Mouse (Mus musculus): ENCODE measurements around the gene Prim1. TPM values are rescaled to one million over a fixed set of nuclear protein-coding genes. Genes with fewer than 3 reads are reported as not detected.

Gene Prim1
- polyA plus RNA-seq, 1 experiment from 2014 or later, result 87.0 TPM

- Histone ChIP-seq H3K9me3 (replicated peaks) (no peaks in the 10 kb centered on the region; the same call in 1 of the 2 replicates), H3K4me3 (replicated peaks) (no peak overlapping the region), H3K27ac (no peak overlapping the region), H3K27me3 (no peaks in the 10 kb centered on the region), H3K9ac (no peak overlapping the region), H3K4me2 (no peak overlapping the region), H3K36me3 (no peaks in the 10 kb centered on the region), H3K4me1 (replicated peaks) (no peaks in the 10 kb centered on the region)
- DNase-seq (no peak), ATAC-seq (ENCODE audit: low read depth) (no peak)
- WGBS (ENCODE audit: insufficient replicate concordance), result 46% methylated on average over 3 of the region's 3 CpGs
Observed at GRCm38 (mm10) chr10:128003281-128003801, 11.6 kb upstream of the Prim1 start.

DNA sequence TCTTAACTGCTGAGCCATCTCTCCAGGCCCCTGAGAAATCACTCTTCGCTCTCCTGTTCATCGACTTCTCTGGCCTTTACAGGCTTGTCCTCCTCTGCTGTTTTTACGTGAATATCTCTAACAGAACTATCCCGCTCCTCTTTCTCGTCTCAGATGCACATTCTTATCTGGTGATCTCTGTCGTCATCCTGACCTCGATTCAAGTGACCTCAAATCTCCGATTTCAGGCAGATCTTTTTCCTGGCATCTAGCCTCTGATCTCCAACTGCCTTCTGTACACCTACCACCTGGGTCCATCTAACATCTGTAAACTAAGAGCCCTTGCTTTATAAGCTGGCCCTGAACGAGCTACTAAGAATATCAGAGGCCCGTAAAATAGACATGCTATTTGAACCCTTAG, 10.1 kb upstream of the Prim1 start:
- no peak for DNase-seq
- ATAC-seq (ENCODE audit: low read depth), result no peak
- H3K9ac ChIP-seq, result no peak overlapping the region
- 56% methylated on average over 10 of the region's 10 CpGs for WGBS (ENCODE audit: insufficient replicate concordance)
- H3K4me3 ChIP-seq (replicated peaks), result no peak overlapping the region
- no peaks in the 10 kb centered on the region for H3K36me3 ChIP-seq
- no peaks in the 10 kb centered on the region for H3K9me3 ChIP-seq (replicated peaks)
- no peaks in the 10 kb centered on the region for H3K27me3 ChIP-seq
- H3K4me2 ChIP-seq, result no peak overlapping the region
- H3K4me1 ChIP-seq (replicated peaks), result no peaks in the 10 kb centered on the region
- no peak overlapping the region for H3K27ac ChIP-seq

DNA sequence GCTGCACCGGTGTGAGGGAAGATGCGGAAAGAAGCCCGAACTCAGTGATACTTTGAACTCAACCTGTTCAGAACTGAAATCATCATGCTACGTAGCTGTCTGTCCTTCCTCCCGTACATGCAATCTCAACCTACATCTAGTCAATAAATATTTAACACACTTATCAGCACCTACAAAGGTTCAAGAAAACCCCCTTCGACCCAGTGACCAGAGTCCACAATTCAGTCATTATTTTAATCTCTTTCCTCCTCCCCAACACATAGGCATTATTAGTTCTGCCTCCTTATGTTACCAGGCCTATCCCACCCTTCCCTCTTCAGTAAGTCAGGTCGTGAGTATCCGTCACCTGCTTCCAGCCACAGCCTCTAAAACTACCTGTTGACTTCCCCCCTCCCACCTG, 9.5 kb upstream of the Prim1 start:
- Histone ChIP-seq H3K4me3 (replicated peaks) (no peak overlapping the region), H3K9ac (no peak overlapping the region), H3K27me3 (no peaks in the 10 kb centered on the region), H3K4me2 (no peak overlapping the region), H3K27ac (no peak overlapping the region), H3K4me1 (replicated peaks) (no peaks in the 10 kb centered on the region), H3K9me3 (replicated peaks) (no peaks in the 10 kb centered on the region), H3K36me3 (no peaks in the 10 kb centered on the region)
- WGBS (ENCODE audit: insufficient replicate concordance), result 73% methylated on average over 8 of the region's 8 CpGs
- ATAC-seq (ENCODE audit: low read depth) (no peak), DNase-seq (no peak)

DNA sequence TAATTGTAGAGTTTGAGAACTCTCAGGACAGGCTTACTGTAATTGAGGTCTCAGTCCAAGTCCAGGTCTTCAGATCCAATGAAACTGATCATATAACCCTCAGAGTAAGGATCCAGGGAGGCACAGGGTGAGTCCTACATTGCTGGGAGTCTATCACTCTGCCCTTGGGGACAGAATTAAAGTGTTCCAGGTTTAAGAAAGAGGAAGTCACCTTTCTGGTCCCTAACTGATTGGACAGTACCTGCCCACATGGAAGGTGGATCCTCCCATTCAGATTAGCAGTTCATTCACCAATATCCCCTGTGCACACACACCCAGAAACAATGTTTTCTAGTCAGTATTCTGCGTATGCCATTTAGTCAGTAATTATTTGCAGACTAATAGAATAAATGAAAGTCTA, 7.5 kb upstream of the Prim1 start, which contains the start of gene Hsd17b6:
Hsd17b6 (minus strand) TSS at position 166 of the 400 bp plus-strand sequence.
- Histone ChIP-seq H3K36me3 (no peaks in the 10 kb centered on the region), H3K27ac (no peak within 1 kb of the TSS), H3K9ac (no peak within 1 kb of the TSS), H3K9me3 (replicated peaks) (no peaks in the 10 kb centered on the region), H3K27me3 (no peaks in the 10 kb centered on the region), H3K4me2 (no peak within 1 kb of the TSS), H3K4me3 (replicated peaks) (no peak within 1 kb of the TSS), H3K4me1 (replicated peaks) (no peaks in the 10 kb centered on the region)
- DNase-seq (no peak), ATAC-seq (ENCODE audit: low read depth) (no peak)
- WGBS (ENCODE audit: insufficient replicate concordance), result 71% methylated on average over 1 of the region's 1 CpGs

GRCm38 (mm10) chr10:128008207-128008889, 6.6 kb upstream of the Prim1 start:
- Histone ChIP-seq H3K4me1 (replicated peaks) (no peaks in the 10 kb centered on the region), H3K27me3 (no peaks in the 10 kb centered on the region), H3K4me2 (no peak overlapping the region), H3K9ac (no peak overlapping the region), H3K9me3 (replicated peaks) (no peaks in the 10 kb centered on the region), H3K4me3 (replicated peaks) (no peak overlapping the region), H3K36me3 (no peaks in the 10 kb centered on the region), H3K27ac (no peak overlapping the region)
- DNase-seq, result peak; percentile 48
- peak; percentile 50; the same call in 1 of the 2 replicates for ATAC-seq (ENCODE audit: low read depth)
- 12% methylated on average over 4 of the region's 4 CpGs for WGBS (ENCODE audit: insufficient replicate concordance)

DNA sequence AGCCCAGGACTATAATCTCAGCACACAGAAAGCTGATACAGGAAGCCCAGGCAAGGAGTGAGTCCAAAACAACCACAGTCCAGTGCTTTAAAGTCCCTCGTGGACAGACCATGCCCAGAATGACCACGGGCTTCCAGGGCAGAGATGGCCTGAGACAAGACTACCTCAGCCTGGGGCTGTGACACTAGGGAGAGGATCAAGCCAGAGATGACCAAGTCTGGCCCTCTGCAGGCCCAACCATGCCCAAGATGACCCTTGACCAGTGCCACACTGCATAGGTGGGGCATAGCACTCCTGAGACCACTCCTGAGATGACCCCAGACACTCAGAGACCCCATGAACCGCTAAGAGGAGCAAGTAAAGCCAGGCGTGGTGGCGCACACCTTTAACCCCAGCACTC, 5.2 kb upstream of the Prim1 start:
- ATAC-seq (ENCODE audit: low read depth) (no peak), DNase-seq (no peak)
- no peaks in the 10 kb centered on the region for H3K9me3 ChIP-seq (replicated peaks)
- no peaks in the 10 kb centered on the region for H3K36me3 ChIP-seq
- no peak overlapping the region for H3K9ac ChIP-seq
- H3K27me3 ChIP-seq, result no peaks in the 10 kb centered on the region
- 61% methylated on average over 5 of the region's 5 CpGs for WGBS (ENCODE audit: insufficient replicate concordance)
- no peak overlapping the region for H3K27ac ChIP-seq
- H3K4me2 ChIP-seq, result no peak overlapping the region
- H3K4me1 ChIP-seq (replicated peaks), result no peaks in the 10 kb centered on the region
- no peak overlapping the region for H3K4me3 ChIP-seq (replicated peaks)

DNA sequence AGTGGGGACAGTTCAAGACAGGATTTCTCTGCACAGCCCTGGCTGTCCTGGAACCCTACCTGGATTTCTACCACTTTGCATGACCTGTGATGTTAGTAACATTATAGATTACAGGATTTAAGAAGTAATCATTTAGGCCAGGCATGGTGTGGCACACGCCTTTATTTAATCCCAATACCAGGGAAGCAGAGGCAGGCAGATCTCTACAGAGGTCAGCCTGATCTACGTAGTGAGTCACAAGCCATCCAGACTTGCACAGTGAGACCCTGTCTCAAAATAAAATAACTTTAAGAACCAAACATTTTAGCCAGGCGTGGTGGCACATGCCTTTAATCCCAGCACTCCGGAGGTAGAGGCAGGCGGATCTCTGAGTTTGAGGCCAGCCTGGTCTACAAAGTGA, 7.2 kb downstream of the Prim1 start:
- Histone ChIP-seq H3K27me3 (no peaks in the 10 kb centered on the region), H3K4me2 (no peak overlapping the region), H3K9me3 (replicated peaks) (no peaks in the 10 kb centered on the region), H3K9ac (no peak overlapping the region), H3K36me3 (peaks cover 93% of the 10 kb centered on the region), H3K4me1 (replicated peaks) (0 out of 2 replicates have a peak, but pooled peaks cover under 1% of the 10 kb centered on the region), H3K27ac (no peak overlapping the region), H3K4me3 (replicated peaks) (no peak overlapping the region)
- no peak for DNase-seq
- 89% methylated on average over 5 of the region's 5 CpGs for WGBS (ENCODE audit: insufficient replicate concordance)
- ATAC-seq (ENCODE audit: low read depth), result no peak

DNA sequence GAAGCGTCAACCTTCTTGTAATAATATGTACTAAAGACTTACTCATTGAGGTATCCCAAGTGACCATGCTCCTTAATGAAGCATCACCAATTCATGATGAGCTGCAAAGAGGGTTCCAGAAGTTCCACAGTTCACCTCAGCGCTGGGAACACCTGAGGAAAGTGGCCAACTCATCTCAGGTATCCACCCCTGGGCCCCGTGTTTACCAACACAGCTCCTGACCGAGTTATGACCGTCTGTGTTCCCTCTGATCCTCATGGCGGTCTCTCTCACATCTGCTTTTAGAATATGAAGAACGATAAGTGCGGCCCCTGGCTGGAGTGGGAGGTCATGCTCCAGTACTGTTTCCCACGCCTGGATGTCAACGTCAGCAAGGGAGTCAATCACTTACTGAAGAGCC, 8.5 kb downstream of the Prim1 start:
- WGBS (ENCODE audit: insufficient replicate concordance), result 92% methylated on average over 10 of the region's 10 CpGs
- Histone ChIP-seq H3K4me1 (replicated peaks) (no peaks in the 10 kb centered on the region), H3K36me3 (peaks cover 96% of the 10 kb centered on the region), H3K9ac (no peak overlapping the region), H3K4me2 (no peak overlapping the region), H3K27ac (no peak overlapping the region), H3K9me3 (replicated peaks) (no peaks in the 10 kb centered on the region), H3K27me3 (no peaks in the 10 kb centered on the region), H3K4me3 (replicated peaks) (no peak overlapping the region)
- ATAC-seq (ENCODE audit: low read depth) (no peak), DNase-seq (no peak)

DNA sequence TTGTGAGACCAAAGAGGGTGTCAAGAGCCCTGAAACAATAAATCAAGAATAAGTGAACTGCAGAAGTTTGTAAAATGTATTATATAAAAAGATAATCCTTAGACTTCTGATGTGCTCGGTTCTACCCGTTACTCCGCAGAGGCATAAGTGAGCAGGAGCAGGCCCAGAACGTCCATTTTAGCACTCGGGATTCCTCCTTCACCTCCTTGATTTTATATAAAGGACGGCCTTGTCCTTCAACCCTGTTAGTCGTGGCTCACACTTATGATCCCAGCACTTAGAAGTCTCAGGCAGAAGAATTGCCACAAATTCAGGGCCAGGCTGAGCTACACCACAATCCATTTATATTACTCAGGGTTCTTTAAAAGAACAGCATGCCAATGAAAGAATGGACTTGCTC, 15.0 kb downstream of the Prim1 start:
- no peak for DNase-seq
- no peak overlapping the region for H3K27ac ChIP-seq
- H3K27me3 ChIP-seq, result 0 out of 2 replicates have a peak, but pooled peaks cover 8% of the 10 kb centered on the region
- H3K4me3 ChIP-seq (replicated peaks), result no peak overlapping the region
- 85% methylated on average over 7 of the region's 7 CpGs for WGBS (ENCODE audit: insufficient replicate concordance)
- no peak overlapping the region for H3K9ac ChIP-seq
- peaks cover 5% of the 10 kb centered on the region for H3K4me1 ChIP-seq (replicated peaks)
- ATAC-seq (ENCODE audit: low read depth), result no peak
- no peaks in the 10 kb centered on the region for H3K9me3 ChIP-seq (replicated peaks)
- H3K4me2 ChIP-seq, result no peak overlapping the region
- H3K36me3 ChIP-seq, result peaks cover 68% of the 10 kb centered on the region

DNA sequence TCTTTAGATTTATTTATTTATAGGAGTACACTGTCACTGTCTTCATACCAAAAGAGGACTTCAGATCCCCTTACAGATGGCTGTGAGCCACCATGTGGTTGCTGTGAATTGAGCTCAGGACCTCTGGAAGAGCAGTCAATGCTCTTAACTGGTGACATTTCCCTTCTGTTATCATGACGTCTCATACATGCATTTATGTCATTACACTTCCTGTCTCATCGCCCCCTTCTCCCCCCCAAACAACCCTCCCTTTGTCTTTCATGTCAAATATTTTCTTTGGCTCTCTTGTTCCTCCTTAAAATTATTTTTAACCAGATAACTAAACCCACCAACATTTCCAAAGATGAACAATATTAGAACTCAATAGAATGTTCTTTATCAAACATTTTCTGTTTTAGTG, 15.9 kb downstream of the Prim1 start:
- H3K4me3 ChIP-seq (replicated peaks), result no peak overlapping the region
- WGBS (ENCODE audit: insufficient replicate concordance), result 32% methylated on average over 2 of the region's 2 CpGs
- H3K36me3 ChIP-seq, result peaks cover 59% of the 10 kb centered on the region

DNA sequence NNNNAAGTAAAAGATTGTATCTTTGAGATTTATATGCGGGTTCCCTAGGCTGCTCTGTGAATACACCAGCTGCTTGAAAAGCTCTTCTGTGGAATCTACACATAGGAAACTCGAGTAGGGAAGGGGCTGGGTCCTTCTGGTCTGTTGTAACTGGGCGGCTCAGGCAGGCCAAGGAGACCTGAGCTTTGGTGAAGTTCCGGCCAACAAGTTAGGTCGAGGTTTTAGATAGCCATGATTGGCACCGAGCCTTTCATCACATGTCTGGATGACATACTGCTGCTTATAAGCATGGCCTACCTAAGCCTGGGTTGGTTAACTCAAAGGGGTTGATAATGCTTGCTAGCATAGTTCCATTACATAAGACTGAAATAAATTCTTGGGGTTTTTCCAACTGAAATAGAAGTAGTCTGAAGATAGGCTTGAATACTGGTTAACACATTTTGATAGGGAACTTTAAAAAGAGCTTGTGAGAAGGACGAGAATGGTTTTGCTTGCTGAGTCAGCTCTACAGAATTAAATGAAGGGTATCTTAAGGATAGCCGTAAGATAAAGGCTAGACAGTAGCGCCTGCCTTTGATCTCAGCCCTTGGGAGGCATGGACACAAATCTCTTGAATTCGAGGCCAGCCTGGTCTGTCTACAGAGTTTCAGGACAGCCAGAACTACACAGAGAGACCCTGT, 21.9 kb downstream of the Prim1 start:
- 2% methylated on average over 10 of the region's 10 CpGs for WGBS (ENCODE audit: insufficient replicate concordance)
- Histone ChIP-seq H3K9ac (peak overlapping the region; percentile 93), H3K27me3 (0 out of 2 replicates have a peak, but pooled peaks cover 8% of the 10 kb centered on the region), H3K36me3 (peaks cover 42% of the 10 kb centered on the region), H3K27ac (peak overlapping the region; percentile 84), H3K4me1 (replicated peaks) (peaks cover 58% of the 10 kb centered on the region), H3K4me3 (replicated peaks) (peak overlapping the region; percentile 79), H3K9me3 (replicated peaks) (no peaks in the 10 kb centered on the region), H3K4me2 (peak overlapping the region; percentile 76)
- ATAC-seq (ENCODE audit: low read depth), result peak; percentile 15
- DNase-seq, result peak; percentile 37

More for the DNA sequence above, 15.9 kb downstream of the Prim1 start:
- Histone ChIP-seq H3K27me3 (0 out of 2 replicates have a peak, but pooled peaks cover 8% of the 10 kb centered on the region), H3K9ac (no peak overlapping the region), H3K4me2 (no peak overlapping the region), H3K27ac (no peak overlapping the region), H3K4me1 (replicated peaks) (peaks cover 7% of the 10 kb centered on the region), H3K9me3 (replicated peaks) (no peaks in the 10 kb centered on the region)
- DNase-seq (no peak), ATAC-seq (ENCODE audit: low read depth) (no peak)

Measured in liver, embryonic 13.5 days (tissue).